Mouse (Mus musculus) CD4-positive, CD25-positive, alpha-beta regulatory T cell, adult 4 months (primary cell): ENCODE data around the gene Dusp16. TPM values are rescaled to one million over a fixed set of nuclear protein-coding genes. Genes with fewer than 3 reads are reported as not detected.
"Not testable (repeated sequence)": the region's sequence is repeated elsewhere in the genome, so short reads cannot be mapped to it uniquely, and the experiment has no call there.

Experiments
- ATAC-seq: one replicate; pipeline ENCODE4 v1.8.0; 2017
- polyA plus RNA-seq, 2 experiments: library from polyadenylated mRNA; unstranded; fragments of 100-300 nt; shearing (Covaris generic); gene quantifications; one replicate each; pipeline ENCODE4 v1.2.1; 2017

The Dusp16 gene
- polyA plus RNA-seq, 2 experiments from 2014 or later, result 2.8 to 3.9 TPM

DNA sequence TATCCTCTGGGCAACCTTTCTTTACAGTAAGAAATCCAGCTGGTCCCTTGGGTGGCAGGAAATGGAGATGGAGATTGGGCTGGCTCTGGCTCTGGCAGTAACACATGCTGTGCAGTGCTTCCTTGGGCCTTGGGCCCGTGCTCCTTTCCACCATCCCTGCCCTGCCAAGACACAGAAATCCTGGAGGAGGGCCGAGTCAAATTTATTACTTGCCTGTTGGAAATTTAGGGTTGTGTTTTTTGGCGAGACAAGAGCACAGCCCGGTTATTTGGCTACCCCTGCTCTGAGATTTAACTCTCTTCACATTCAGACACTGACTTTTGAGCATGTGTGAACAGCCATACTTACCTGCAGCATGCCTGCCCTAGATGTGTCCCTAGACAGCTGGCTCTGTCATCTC lies 96.3 kb downstream of the Dusp16 start:
- no peak for ATAC-seq

GRCm38 (mm10) chr6:134695625-134696024 lies 96.8 kb downstream of the Dusp16 start:
- no peak for ATAC-seq

DNA sequence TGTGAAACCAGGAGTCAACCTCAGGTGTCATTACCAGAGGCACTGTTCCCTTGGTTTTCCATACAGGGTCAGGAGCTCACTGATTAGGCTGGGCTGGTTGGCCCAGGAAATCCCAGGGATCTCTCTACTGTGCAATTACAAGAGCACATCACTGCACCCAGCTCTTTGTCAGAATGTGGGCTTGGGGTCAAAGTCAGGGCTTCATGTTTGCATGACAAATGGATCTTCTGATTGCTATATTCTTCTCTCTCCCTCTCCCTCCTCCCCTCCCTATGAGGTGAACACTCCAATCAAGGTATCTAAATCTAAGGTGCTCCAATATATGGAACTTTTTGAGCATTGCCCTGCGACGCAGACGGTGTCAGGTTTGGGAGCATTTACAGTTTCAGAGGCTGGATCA lies 97.4 kb downstream of the Dusp16 start:
- ATAC-seq, result no peak

DNA sequence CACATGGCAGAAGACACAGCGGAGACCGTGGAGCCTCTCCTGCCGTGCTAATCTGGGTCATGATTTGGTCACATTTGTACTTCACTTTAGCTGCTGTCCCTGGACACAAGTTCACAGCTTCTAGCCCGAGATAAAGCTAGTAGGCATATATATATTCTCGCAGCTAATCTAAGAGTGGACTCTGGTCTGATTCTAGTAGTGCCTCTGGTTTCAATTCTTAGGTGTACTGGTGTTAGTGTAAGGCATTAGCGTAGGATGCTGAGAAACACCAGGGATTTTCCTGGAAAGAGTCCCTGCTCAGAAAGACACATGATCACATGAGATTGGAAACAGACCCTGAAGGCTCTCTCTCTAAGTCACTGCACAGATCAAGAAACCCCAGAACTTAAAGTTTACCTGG lies 97.9 kb downstream of the Dusp16 start:
- no peak for ATAC-seq

- ATAC-seq, result no peak
Observed at GRCm38 (mm10) chr6:134685515-134685914, 106.9 kb downstream of the Dusp16 start.

GRCm38 (mm10) chr6:134685040-134685439 lies 107.4 kb downstream of the Dusp16 start:
- no peak for ATAC-seq

DNA sequence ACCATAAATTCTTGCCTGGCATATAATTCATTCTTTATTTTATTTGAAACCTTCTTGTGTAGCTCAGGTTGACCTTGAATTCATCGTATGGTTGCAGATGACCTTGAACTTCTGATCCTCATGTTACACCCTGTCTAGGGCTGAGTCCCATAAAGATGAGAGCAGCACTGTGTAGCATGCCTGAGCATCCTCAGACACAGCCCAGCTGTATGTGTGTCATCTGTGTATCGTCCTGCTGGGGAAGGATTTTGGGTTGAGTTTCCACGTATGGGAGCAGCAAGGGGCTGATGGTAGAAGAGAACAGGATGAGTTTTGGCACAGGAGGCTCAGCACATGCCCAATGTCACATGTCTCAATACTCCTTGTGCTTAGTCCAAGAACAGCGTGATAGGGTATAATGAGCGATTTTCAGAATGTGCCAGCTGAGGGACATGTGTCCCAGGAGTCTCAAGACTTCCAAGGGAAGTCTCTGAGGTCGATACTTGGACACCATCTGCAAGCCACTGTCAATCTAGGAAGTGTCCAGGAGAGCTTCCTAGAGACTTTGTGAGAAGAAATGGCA lies 108.0 kb downstream of the Dusp16 start:
- ATAC-seq, result no peak

- not testable (repeated sequence) for ATAC-seq
Observed at GRCm38 (mm10) chr6:134679330-134679729, 113.1 kb downstream of the Dusp16 start.

- ATAC-seq, result no peak
Observed at GRCm38 (mm10) chr6:134678037-134678436, 114.4 kb downstream of the Dusp16 start.

- no peak for ATAC-seq
Observed at GRCm38 (mm10) chr6:134677504-134677903, 114.9 kb downstream of the Dusp16 start.

GRCm38 (mm10) chr6:134673712-134674111 lies 118.7 kb downstream of the Dusp16 start:
- not testable (repeated sequence) for ATAC-seq

- ATAC-seq, result no peak
Observed at GRCm38 (mm10) chr6:134670881-134671411, 121.5 kb downstream of the Dusp16 start.

DNA sequence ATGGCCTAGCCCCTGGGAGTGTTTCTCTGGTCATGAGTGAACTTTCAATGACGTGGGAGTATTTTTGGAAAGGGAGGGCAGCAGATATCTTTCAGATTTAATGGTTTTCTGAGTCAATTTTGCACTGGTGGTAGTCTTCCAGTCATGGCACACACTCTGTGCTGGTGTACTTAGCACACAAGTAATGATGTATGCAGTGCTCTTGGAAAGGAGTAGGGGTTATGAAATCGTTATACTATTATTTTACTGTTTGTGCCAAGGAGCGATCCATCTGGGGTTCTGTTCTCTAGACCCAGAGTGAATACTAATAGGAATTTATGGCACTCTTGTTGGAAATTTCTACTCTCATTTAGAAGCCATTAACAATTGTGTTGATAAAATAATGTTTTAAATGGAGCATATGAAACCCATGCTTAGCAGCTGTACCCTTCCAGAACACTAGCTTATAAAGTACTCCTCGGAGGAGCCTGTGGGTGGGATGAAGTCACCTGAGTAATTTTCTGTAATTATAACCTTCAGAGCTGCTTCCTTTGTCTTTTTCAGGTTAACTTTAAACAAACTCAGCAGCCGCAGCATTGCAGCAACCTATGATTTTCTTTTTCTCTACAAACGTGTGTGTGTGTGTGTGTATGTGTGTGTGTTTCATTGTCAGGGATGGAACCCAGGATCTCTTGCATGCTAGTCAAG lies 123.1 kb downstream of the Dusp16 start:
- ATAC-seq, result no peak

- no peak for ATAC-seq
Observed at GRCm38 (mm10) chr6:134668519-134668918, 123.9 kb downstream of the Dusp16 start.

GRCm38 (mm10) chr6:134665817-134666216 lies 126.6 kb downstream of the Dusp16 start:
- ATAC-seq, result no peak

Other genes with a start within 250 kb of the Dusp16 start
- gene Lrp6, start 225.7 kb downstream of the Dusp16 start, polyA plus RNA-seq, result 1 to 10 TPM; 6.3 to 8.6 TPM
- 10 to 100 TPM; 11.2 to 11.3 TPM for gene Mansc1, start 160.1 kb downstream of the Dusp16 start, polyA plus RNA-seq
- 10 to 100 TPM in 1 of 2 experiments, 1 to 10 TPM in 1; 9.2 to 10.6 TPM for gene Borcs5, start 153.1 kb downstream of the Dusp16 start, polyA plus RNA-seq
- 10 to 100 TPM; 28.9 to 33.5 TPM for gene Crebl2, start 37.5 kb upstream of the Dusp16 start, polyA plus RNA-seq
- 10 to 100 TPM in 1 of 2 experiments, 1 to 10 TPM in 1; 7.7 to 12.1 TPM for gene Gpr19, start 106.0 kb upstream of the Dusp16 start, polyA plus RNA-seq
- 100 to 1,000 TPM in 1 of 2 experiments, 10 to 100 TPM in 1; 69.7 to 113 TPM for gene Cdkn1b, start 127.8 kb upstream of the Dusp16 start, polyA plus RNA-seq
- gene Apold1, start 189.1 kb upstream of the Dusp16 start, polyA plus RNA-seq, result under 1 TPM; 0.16 to 0.32 TPM
- 100 to 1,000 TPM; 167 to 189 TPM for gene Ddx47, start 219.0 kb upstream of the Dusp16 start, polyA plus RNA-seq